Mouse (Mus musculus) T-cell, adult 2 months (primary cell): ENCODE measurements around the gene P4hb.

Experiments used
- DNase-seq: peaks from one replicate; pipeline ENCODE4 v3.0.0; 2022; ENCODE audit warnings: low spot score

The P4hb gene

DNA sequence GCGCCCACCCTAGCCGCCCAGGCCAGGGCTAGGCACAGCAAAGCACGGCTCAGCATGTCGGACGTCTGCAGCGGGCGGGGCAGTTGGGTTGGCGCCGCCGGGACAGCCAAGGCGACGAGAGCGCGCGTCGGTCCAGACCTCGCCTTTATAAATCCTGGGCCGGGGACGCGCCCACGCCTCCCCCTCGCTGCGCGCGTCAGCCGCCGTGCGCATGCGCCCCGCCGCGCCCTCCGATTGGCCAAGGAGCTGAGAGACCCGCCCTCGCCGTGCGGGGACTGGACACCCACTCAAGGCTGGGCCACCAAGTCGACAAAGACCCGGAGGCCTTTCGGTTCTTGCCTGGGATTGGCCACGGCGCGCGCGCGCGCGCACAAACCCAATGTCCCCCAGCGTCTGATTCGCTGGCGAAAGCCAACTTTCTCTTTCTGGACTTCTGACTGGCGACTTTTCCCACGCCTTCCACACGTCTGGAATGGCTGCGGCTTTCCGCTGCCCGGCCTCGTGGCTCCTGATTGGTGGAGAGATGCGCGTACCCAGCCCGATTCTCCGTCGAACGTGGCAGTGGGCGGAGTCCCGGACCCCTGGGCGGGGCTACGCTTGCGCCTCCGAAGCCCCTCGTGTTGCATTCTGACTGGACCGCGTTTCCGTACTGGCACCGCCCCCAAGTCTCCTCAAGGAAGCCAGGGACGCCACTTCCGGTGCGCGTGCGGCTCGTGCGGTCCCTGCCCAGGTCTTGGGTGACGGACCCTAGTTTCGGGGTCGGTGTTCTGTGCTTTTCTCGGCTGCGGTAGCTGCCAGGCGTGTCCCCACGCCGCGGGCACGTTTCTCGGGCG lies at the start of gene P4hb:
Gene P4hb, minus strand, starts transcription at position 502 of the 833 bp plus-strand sequence.
- peak; percentile 99 for DNase-seq

DNA sequence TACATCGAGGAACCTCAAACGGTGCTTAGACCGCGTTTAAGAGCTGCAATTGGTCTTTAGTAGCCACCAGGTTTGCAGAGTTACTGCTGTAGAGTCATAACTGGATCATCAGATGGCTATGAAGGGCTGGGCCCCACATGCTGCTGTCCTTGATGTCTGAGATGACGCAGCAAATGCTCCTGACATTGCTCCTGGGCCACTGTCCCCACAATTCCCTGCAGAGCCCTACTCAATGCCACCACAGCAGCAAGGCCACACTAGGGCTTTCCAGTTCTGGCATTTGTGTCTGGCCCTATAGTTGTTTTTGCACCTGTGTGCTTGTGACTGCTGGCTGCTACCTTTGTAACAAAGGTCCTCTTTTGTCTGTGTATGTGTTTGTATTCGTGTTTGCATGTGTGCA lies 49.8 kb upstream of the P4hb start:
- DNase-seq: no peak

DNA sequence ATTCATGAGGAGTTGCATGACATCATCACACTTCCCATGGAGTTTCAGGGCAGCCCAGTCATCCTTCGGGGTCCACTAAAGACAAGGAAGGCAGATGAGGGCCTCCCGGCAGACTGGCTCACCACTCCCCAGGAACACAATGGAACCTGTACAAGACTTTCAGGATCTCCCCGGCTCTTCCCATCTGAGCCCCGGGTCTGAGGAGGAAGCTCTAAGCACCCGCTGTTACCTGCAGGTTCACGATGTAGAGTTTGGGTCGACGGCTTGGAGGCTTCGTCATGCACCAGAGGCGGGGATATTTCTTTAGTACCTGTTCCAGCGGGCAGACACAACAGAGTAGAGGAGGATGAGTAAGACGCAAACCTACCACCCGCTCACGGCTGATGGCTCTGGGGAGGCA lies 47.1 kb upstream of the P4hb start:
- DNase-seq: no peak

DNA sequence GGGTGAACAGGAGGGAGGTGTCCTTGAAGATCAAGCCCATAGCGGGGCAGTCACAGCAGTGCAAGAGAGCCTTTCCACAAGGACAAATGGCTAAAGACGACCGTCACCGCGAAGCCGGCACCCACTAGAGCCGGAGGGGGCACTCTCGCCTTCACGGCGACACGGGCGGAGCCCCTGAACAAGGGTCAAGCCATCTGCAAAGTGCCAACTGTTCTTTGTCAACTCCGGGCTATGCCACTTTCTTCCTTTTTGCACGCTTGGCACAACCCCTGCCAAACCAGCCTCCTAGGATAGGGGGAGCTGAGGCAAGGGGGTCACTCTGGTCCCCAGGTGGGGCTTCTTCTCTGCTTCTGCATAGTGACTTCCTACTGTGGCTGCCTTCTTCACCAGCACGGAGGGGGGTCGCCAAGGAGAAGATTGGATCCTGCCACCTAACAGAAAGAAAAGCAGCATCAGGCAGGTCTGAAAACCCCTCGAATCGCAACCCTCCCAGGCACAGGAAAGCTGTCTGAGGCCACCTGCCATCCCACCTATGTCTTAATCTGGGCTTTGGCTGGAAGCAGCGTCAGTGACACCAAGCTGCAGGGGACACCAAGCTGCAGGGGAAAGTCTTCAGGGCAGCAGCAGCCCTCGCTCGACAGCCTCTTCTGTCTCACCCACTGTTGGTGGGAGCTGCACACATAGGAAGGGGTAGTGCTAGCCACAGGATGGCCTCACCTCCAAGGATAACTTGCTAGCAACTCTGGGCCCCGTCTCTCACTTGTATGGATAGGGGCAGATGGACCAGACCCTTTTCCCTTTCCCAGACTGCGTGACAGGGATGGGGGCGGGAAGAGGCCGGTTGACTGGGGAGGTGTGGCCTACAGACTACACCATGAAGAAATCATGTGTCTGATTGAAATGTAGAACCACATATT lies 45.8 kb upstream of the P4hb start:
- no peak for DNase-seq

DNA sequence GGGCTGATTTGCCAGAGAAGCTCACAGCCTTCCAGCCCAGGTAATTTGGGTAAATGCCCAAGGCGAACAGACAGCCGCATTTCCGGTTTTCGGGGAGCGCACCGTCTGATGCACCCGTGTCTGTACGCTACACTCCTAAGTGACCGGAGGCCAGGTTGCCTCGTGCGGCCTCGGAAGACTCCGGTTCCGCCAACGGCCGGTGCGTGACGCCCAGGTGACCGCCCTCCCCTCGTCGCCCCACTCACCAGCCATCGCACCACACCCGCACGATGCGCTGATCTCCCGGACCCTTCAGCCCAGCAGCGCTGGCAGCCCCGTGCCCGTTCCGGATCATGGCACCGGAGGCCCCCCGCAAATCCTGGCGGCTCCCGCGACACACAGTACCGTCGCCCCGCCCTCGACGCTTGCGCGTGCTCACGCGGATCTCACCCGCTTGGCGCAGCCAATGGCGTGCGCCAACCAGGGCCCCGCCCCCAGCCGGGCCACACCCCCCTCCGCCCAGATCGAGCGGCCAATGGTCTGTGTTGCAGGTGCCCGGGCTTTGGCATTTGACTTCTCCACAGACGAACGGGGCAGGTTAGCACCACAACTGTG lies 44.6 kb upstream of the P4hb start, which contains the start of gene Pcyt2:
Gene Pcyt2, minus strand, starts transcription at position 418 of the 594 bp plus-strand sequence.
- DNase-seq: peak; percentile 92

DNA sequence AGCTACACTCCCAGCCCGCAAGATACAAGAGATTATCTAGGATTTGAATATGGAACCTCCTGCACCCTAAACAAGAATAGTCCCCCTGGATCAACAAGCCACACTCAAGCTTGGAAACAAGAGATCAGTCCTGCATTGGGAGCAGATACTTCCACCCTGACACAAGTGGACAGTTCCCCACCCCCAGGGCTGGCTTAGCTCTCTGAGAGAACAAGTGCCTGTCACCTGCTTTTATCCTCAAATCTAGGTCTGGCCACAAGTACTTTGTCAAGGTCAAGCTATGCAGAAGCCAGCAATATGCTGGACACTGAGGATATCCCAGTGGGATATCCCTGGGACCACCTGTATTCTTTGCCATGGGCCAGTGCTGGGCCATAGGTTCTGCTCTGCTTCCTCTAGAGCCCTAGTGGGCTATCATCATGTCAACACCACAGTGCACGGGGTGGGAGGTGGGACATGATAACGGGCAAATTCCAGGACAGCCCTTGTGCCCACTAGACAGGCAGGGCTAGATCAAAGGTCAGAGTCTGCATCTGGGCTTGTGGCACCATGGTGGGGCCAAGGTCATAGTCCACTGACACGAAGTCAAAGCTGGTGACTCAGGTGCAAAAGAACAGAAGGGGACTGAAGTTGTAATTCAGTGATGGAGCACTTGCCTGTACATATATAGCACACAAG lies 43.7 kb upstream of the P4hb start:
- no peak for DNase-seq

DNA sequence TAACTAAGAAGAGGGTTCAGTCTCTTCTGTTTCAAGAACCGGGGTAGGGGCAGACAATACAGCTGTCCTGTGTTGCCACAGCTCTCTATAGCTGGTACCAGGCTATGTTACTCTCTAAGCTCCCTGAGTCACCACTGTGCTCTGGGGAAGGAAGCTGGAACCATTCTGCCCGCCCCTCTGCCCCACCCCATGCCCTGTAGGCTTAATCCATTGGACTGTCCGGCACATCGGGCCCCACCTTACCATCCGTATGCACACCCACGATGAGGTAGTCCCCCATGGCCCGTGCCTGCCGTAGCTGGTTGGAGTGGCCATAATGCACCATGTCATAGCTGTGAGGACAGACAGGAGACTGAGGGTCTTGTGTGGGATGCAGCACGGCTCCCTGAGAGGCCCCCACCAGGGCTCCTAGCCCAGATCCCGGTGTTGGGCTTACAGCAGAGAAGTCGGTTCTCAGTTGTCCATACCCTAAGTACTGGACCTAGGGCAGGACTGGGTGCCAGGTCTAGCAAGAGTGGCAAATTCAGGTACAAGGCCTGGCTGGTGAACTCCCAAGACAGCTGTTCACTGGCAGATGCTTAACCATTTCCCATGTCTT lies 42.7 kb upstream of the P4hb start:
- no peak for DNase-seq

DNA sequence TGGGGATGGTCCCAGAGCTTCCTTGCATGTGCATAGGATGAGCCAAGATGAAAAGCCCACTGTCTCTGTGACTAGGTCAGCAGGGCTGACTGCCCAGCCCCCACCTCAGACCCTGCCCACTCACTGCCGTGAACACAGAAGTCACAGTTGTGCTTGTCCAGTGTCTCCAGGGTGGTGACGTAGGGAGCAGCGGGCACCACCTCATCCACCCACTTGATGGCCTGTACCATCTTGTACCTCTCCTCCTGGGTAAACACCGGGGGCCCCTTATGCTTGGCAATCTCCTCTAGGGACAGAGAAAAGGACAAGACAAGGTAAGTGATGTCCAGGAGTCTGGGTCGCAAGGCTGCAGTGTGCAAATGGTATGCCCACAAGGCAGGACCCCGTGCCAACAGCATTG lies 42.1 kb upstream of the P4hb start:
- DNase-seq: no peak

DNA sequence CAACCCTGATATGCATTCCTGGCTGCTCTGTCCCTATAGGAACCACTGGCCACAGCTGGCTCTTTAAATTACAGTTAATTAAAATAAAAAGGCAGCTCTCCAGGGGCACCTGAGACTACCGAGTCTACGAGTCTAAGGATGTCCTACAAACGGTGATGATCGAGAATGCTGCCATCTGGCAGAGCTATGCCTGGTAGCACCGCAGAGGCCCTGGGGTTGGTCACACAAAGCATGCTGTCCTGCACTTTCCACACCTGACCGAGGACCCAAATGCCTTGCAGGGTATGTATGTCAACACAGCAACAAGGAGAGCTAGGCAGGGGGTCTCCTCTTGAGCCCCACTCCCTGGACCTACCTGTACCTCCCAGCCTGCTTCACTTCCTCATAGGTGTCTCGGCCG lies 40.9 kb upstream of the P4hb start:
- DNase-seq: no peak

DNA sequence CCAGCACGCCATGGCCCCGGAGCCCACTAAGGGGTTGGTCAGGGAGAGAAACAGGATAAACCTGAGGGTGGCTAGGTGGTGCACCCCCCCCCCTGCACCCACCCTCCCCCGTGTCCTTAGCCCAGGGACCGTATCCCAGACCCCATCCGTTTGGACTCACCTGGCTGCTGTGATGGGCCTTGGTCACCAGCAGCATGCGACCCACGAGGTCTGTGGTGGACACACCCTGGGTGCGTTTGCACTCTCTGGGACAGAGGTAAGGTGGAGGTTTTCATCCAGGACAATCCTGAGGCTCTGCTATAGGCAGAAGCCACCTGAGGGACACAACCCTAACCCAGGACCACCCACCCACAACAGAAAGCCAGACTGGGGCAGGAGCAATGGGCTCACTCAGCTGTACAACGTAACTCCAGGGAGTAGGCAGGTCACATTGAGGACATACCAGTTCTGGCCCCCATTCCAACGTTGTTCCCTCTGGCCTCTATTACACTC lies 40.5 kb upstream of the P4hb start:
- no peak for DNase-seq

DNA sequence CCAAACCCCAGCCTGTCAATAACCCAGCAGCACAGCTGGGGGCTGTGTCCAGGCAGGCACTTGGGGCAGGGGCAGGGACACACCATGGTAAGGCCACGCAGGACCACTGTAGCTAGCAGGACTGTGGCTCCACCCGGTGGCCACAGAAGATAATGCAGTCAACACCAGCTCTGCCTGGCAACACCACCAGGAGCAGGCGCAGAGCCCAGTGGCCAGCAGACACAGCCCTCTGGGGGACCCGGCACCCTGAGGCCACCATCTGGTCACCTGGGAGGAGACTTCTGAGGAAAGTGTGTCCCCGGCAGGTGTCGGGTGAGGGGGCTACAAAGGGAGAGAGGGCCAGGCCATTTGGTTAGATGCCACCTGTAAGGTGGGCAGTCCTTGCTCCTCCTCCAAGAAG lies 39.7 kb upstream of the P4hb start:
- peak; percentile 77 for DNase-seq

DNA sequence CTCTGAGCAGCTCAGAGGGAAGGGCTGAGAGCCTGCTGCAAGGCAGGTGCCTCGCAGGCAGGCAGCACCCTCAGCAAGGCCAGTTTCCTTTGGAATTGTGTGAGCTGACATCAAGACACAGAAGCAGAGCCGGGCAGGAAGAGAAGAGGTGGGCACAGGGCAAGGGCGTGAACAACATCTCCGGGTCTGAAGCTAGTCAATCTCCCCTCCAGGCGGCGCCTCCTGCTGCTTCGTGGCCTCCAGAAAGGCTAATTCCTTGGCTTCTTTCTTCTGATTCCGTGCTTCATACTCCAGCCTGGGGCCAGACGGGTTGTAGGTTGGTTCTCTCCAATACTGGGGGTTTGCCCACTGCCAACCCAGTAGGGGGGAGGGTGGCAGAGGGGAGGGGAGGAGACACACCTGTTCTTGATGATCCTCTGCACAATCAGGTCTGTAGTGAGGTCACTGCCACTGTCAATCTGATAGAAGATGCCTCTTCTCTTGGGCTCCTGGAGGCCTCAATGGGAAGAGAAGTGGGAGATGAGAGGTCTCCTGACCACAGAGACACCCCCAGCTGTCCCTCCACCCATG lies 37.5 kb upstream of the P4hb start:
- no peak for DNase-seq

DNA sequence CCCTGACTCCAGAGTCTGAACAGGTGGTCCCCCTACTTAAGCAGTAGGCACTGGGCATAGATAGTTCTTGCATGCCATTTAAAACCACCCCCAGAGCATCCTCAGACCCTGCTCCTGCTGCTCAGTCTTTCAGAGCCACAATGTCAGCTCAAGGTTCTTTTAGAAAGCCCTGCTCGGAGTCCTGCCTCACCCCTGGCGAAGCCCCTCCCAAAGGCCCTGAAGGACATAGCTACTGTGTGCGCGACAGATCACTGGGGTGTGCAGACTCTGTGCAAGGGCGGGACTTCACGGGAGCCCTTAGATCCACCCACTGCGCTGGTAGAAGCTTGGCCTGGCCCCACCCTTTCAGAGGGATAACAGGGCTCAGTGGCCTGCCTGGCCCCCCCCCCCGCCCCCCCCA lies 36.2 kb upstream of the P4hb start:
- no peak for DNase-seq

DNA sequence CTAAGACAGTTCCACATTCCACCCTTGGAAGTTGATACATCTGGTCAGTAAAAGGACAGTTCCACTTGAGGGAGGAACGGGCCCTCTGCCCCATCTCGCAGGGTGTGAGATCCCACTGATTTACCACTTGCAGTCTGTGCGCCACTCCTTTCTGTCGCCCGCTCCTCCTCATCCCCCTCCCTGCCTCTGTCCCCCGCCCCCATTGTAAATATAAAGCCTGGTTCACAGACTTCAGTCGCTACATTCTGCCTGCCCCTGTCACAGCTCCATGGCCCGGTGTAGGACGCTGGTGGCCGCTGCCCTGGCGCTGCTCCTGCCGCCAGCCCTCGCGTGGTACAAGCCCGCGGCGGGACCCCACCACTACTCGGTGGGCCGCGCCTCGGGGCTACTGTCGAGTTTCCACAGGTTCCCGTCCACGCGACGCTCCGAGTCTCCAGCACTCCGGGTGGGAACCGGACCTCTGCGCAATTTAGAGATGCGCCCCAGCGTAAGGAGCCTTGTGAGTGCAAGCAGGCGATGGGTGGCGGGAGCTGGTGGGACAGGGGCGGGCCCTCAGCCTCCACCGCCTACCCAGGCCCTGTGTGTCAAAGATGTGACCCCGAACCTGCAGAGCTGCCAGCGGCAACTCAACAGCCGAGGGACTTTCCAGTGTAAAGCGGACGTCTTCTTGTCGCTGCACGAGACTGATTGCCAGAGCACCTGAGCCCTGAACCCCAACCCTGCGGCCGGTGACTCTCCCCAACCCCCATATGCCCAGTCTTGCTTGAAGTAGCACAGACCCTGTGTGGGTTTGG lies 35.4 kb upstream of the P4hb start, which contains the start of gene Npb:
Gene Npb, plus strand, starts transcription at position 237 of the 794 bp plus-strand sequence.
- no peak for DNase-seq

DNA sequence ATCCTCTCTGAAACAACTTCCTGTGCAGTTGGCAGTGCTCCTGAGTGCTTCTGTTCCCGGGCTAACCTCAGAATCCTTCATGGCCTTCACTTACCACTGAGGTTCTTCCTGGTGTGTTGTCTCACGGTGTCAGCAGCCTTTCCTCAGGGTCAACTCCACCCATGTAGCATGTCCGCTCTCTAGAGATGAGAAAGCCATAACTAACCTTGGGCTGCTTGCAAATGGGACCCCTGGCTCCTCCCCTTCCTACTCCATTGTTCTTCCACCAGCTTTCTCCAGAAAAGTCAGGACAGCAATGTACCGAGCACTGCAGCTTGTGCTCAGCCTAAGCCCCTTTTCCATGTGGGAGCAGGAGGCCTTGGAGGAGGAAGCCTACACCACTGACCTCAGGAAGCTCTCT lies 33.7 kb upstream of the P4hb start:
- DNase-seq: no peak

DNA sequence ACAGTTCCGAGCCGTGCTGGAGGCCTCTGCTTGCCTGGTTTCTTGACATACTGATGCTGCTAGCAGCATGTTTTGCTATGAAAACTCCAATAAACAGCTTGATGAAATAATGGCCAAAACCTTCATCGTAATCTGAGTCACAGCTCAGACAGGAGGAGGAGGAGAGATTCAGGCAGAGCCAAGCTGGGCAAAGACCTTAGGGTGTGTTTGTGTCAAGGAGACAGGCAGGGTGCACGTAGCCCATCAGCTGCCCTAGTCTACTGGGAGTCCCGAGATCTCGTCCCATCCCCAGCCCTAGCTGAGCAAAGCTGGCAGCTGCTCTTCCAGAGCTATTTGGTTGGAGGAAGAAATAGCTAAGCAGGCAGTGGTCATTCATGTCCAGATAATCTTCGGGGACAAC lies 32.6 kb upstream of the P4hb start:
- DNase-seq: no peak

DNA sequence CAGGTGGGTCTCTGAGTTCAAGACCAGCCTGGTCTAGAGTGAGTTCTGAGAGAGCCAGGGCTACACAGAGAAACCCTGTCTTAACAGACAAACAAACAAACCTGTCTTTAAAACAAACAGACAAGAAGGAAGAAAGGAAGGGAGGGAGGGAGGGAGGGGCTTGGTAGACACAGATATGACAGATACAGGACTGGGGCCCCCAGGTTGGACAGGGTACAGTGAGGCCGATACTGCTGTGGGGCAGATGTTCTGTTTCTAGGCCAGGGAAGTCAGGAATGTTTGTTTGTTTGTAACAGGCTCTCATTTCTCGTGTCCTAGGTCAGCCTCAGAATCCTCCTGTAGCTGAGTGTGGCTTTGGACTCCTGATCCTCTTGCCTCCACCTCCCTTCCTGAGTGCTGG lies 30.5 kb upstream of the P4hb start:
- DNase-seq: no peak

DNA sequence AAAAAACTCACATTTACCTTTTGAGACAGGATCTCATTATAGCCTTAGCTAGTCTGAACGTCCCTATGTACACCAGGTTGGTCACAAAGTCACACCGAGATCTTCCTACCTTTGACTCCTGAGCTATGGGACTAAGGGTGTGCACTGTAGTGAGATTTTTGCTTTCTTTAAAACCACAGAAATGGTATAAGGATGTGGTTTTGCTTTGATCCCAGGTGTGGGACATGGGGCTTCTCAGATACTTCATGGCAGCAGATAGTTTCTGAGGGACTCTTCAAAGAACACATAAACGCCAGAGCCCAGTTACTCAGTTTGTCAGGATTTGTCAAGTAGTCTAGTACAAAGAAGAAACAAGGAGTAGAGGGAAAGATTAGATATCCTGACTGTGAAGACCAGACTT lies 27.7 kb upstream of the P4hb start:
- peak; percentile 68 for DNase-seq

DNA sequence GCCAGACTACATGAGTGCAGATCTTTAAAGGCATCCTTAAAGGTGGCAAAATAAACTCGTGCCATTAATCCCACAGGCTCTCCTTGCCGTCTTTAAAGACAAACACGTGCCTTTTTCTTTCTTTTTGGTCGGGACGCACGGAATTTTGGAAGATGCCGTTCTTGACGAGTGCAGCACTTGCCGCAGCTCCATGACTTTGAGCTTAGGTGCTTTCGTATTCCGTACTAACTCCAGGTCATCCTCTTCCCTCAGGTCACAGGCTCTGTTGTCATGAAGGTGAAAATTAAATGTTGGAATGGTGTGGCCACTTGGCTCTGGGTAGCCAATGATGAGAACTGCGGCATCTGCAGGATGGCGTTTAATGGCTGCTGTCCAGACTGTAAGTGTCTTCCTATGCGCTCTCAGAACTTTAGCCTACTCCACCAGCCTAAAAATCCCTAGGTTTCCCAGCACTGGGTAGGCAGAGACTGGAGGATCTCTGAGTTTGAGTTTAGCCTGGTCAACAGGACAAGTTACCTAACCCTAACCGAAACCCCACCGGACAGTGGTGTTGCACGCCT lies 26.0 kb upstream of the P4hb start:
- no peak for DNase-seq
